Mouse (Mus musculus): ENCODE data around the gene Aldh3b3. TPM values are rescaled to one million over a fixed set of nuclear protein-coding genes. Genes with fewer than 3 reads are reported as not detected.

The Aldh3b3 gene
- total and polyA plus RNA-seq, 3 experiments, result not detected

DNA sequence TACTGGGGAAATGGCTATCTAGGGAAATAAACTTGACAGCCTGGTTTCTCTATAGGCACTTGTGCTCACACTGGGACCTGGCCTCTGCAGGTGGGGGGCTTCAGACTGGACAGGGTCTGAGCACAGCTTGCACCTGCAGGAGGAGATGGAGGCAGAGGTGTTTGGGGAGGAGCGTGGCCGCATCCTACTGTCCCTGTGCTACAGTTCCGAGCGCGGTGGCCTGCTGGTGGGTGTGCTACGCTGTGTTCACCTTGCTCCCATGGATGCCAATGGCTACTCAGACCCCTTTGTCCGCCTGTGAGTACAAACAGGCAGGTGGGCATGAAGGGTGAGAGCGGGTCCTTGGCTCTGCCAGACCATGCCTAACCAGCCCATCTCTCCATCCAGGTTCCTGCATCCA is 47.5 kb downstream of the Aldh3b3 start:
- in situ Hi-C loops (cut with MboI; ENCODE audit: low pct_ligation_motif_present, low pct_unique_long_range_greater_than_20kb, low sequenced_read_pairs) (no loop called here), dilution Hi-C loops (cut with MboI; ENCODE audit: extremely low pct_ligation_motif_present, extremely low pct_unique_long_range_greater_than_20kb, low sequenced_read_pairs) (no loop called here)
- H3K9me3 ChIP-seq (replicated peaks; ENCODE audit: low read length), result no peaks in the 10 kb centered on the region
- no peaks in the 10 kb centered on the region for H3K79me2 ChIP-seq (replicated peaks; ENCODE audit: control insufficient read depth, extremely low read depth, insufficient read depth, poor library complexity, severe bottlenecking)
- no peak overlapping the region for H3K27ac ChIP-seq (ENCODE audit: insufficient read depth, low read depth)
- DNase-seq (ENCODE audit: extremely low read depth), result no peak
- no peaks in the 10 kb centered on the region for H3K27me3 ChIP-seq (replicated peaks)
- H3K36me3 ChIP-seq (replicated peaks in 1 of 2; ENCODE audit: control insufficient read depth in 1 of 2, insufficient read depth in 1 of 2, low read length in 1 of 2), result peaks cover 56 to 89% of the 10 kb centered on the region in 2 experiments
- no peak overlapping the region for H3K9ac ChIP-seq (ENCODE audit: insufficient read depth, low read depth)
- no peak for TF ChIP-seq CHD1 (IDR thresholded peaks at IDR 0.05; ENCODE audit: low read depth, low read length)
- peaks cover 4 to 12% of the 10 kb centered on the region in 2 experiments for H3K4me1 ChIP-seq (ENCODE audit: control insufficient read depth in 1 of 2, insufficient read depth in 2 of 2)
- H3K4me3 ChIP-seq (replicated peaks in 1 of 3; ENCODE audit: low read depth in 2 of 3, low read length in 2 of 3, poor library complexity in 1 of 3), result no peak overlapping the region
- no peak overlapping the region for H3K4me2 ChIP-seq (ENCODE audit: insufficient read depth, low read depth, poor library complexity, severe bottlenecking)

DNA sequence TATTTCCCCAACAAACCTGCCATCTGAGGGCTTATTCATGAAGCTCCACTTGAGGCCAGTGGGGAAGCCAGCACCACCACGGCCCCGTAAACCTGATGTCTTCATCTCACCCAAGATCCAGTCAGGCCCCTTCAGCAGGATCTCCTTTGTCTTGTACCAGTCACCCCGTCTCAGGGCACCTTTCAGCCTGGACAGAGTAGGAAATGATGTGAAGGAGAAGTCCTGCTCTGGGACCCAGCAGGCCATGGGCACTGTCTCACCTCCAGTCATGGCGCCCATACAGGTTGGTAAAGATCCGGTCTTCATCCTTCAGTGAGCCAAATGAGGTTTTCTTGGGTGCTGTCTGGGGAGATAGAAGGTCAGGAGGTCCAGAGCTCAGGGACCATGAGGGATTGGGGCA is 52.6 kb downstream of the Aldh3b3 start:
- dilution Hi-C loops (cut with MboI; ENCODE audit: extremely low pct_ligation_motif_present, extremely low pct_unique_long_range_greater_than_20kb, low sequenced_read_pairs) (no loop called here), in situ Hi-C loops (cut with MboI; ENCODE audit: low pct_ligation_motif_present, low pct_unique_long_range_greater_than_20kb, low sequenced_read_pairs) (no loop called here)

DNA sequence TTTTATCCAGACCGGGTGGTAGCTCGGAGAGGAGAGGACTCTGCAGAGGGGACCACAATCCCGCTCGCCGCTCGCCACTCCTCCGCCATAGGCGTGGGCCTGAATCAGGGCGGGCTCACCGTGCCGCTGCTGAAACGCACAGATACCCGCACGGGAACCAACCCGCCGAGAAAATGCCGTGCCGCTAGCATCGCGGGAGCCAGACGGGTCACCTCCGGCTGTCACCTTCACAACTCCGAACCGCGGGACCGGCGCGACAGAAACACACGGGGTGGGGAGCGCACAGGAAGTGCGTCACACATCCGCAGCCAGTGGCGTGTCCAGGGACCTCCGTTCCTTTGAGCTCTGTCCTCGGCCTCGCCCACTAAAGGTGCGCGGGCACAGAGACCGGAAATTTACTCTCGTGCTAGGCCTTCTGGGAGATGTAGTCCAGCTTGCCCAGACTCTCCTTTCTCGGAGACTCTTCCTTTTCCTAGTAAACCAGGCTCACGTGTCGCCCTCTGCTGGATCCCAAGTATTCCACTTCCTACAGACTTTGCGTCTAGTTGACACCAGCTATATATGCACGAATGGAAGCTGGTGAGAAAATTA is 54.1 kb downstream of the Aldh3b3 start, which contains the start of gene Ndufv1:
Ndufv1 (minus strand) TSS at position 375 of the 591 bp plus-strand sequence.
- H3K4me2 ChIP-seq (ENCODE audit: insufficient read depth, low read depth, poor library complexity, severe bottlenecking), result peak within 1 kb of the TSS; percentile 85
- peak within 1 kb of the TSS; percentile 71 for H3K9ac ChIP-seq (ENCODE audit: insufficient read depth, low read depth)
- peaks cover 8% of the 10 kb centered on the region; the same call in 1 of the 2 replicates for H3K79me2 ChIP-seq (replicated peaks; ENCODE audit: control insufficient read depth, extremely low read depth, insufficient read depth, poor library complexity, severe bottlenecking)
- H3K4me1 ChIP-seq (ENCODE audit: control insufficient read depth in 1 of 2, insufficient read depth in 2 of 2), result peaks cover 4 to 18% of the 10 kb centered on the region in 2 experiments
- in situ Hi-C loops (cut with MboI; ENCODE audit: low pct_ligation_motif_present, low pct_unique_long_range_greater_than_20kb, low sequenced_read_pairs), result no loop called here
- dilution Hi-C loops (cut with MboI; ENCODE audit: extremely low pct_ligation_motif_present, extremely low pct_unique_long_range_greater_than_20kb, low sequenced_read_pairs), result no loop called here
- peaks cover 30 to 38% of the 10 kb centered on the region in 2 experiments for H3K36me3 ChIP-seq (replicated peaks in 1 of 2; ENCODE audit: control insufficient read depth in 1 of 2, insufficient read depth in 1 of 2, low read length in 1 of 2)
- no peaks in the 10 kb centered on the region for H3K9me3 ChIP-seq (replicated peaks; ENCODE audit: low read length)
- H3K27ac ChIP-seq (ENCODE audit: insufficient read depth, low read depth), result peak within 1 kb of the TSS; percentile 7; the same call in 1 of the 2 replicates
- H3K4me3 ChIP-seq (replicated peaks in 1 of 3; ENCODE audit: low read depth in 2 of 3, low read length in 2 of 3, poor library complexity in 1 of 3), result peak within 1 kb of the TSS; percentile 85 to 98 (median 86)
- peak; percentile 99 for DNase-seq (ENCODE audit: extremely low read depth)
- peaks cover 2% of the 10 kb centered on the region for H3K27me3 ChIP-seq (replicated peaks)
- TF ChIP-seq CTCF (conservative IDR thresholded peaks at IDR 0.05 in 1 of 2, IDR thresholded peaks at IDR 0.05 in 1 of 2; ENCODE audit: low read depth in 2 of 2, low read length in 2 of 2) (peak; percentile 40 to 92), USF1 (IDR thresholded peaks at IDR 0.05; ENCODE audit: low read depth, low read length) (0 out of 2 replicates have a peak, but pooled peaks have one; percentile 6), UBTF (IDR thresholded peaks at IDR 0.05; ENCODE audit: low read depth, low read length) (no peak), POLR2A (IDR thresholded peaks at IDR 0.05; ENCODE audit: low read depth, low read length) (peak; percentile 87), MAZ (IDR thresholded peaks at IDR 0.05; ENCODE audit: low read depth, low read length) (peak; percentile 62; the same call in 1 of the 2 replicates), MAX (IDR thresholded peaks at IDR 0.05; ENCODE audit: low read length) (peak; percentile 94), USF2 (conservative IDR thresholded peaks at IDR 0.05; ENCODE audit: low read depth, low read length) (no peak), ZC3H11A (IDR thresholded peaks at IDR 0.05; ENCODE audit: low read depth, low read length) (no peak), ZKSCAN1 (IDR thresholded peaks at IDR 0.05; ENCODE audit: borderline replicate concordance, low read depth, low read length) (no peak), JUND (conservative IDR thresholded peaks at IDR 0.05; ENCODE audit: low read depth, low read length) (0 out of 2 replicates have a peak, but pooled peaks have one; percentile 60), MEF2A (IDR thresholded peaks at IDR 0.05; ENCODE audit: borderline replicate concordance, low read depth, low read length) (peak; percentile 83), RAD21 (IDR thresholded peaks at IDR 0.05; ENCODE audit: low read depth, low read length) (peak; percentile 68), JUN (IDR thresholded peaks at IDR 0.05; ENCODE audit: insufficient read depth, low read depth, low read length) (no peak), NELFE (IDR thresholded peaks at IDR 0.05; ENCODE audit: low read depth, low read length) (peak; percentile 91), CHD2 (IDR thresholded peaks at IDR 0.05; ENCODE audit: low read length) (peak; percentile 91), ETS1 (conservative IDR thresholded peaks at IDR 0.05; ENCODE audit: low read depth, low read length) (no peak; the same call in 1 of the 2 replicates), HCFC1 (IDR thresholded peaks at IDR 0.05; ENCODE audit: low read depth, low read length) (peak; percentile 100), SIN3A (IDR thresholded peaks at IDR 0.05; ENCODE audit: low read length) (peak; percentile 99)

More for the DNA sequence above, 52.6 kb downstream of the Aldh3b3 start:
- Histone ChIP-seq H3K9ac (ENCODE audit: insufficient read depth, low read depth) (no peak overlapping the region), H3K4me3 (replicated peaks in 1 of 3; ENCODE audit: low read depth in 2 of 3, low read length in 2 of 3, poor library complexity in 1 of 3) (no peak overlapping the region), H3K9me3 (replicated peaks; ENCODE audit: low read length) (no peaks in the 10 kb centered on the region), H3K27me3 (replicated peaks) (peaks cover 2% of the 10 kb centered on the region), H3K27ac (ENCODE audit: insufficient read depth, low read depth) (no peak overlapping the region), H3K79me2 (replicated peaks; ENCODE audit: control insufficient read depth, extremely low read depth, insufficient read depth, poor library complexity, severe bottlenecking) (peaks cover 8% of the 10 kb centered on the region; the same call in 1 of the 2 replicates), H3K4me1 (ENCODE audit: control insufficient read depth in 1 of 2, insufficient read depth in 2 of 2) (peaks cover 4 to 18% of the 10 kb centered on the region in 2 experiments), H3K36me3 (replicated peaks in 1 of 2; ENCODE audit: control insufficient read depth in 1 of 2, insufficient read depth in 1 of 2, low read length in 1 of 2) (peaks cover 45 to 52% of the 10 kb centered on the region in 2 experiments), H3K4me2 (ENCODE audit: insufficient read depth, low read depth, poor library complexity, severe bottlenecking) (no peak overlapping the region)
- DNase-seq (ENCODE audit: extremely low read depth), result no peak
- TF ChIP-seq ZC3H11A (IDR thresholded peaks at IDR 0.05; ENCODE audit: low read depth, low read length) (no peak), CTCF (conservative IDR thresholded peaks at IDR 0.05 in 1 of 2, IDR thresholded peaks at IDR 0.05 in 1 of 2; ENCODE audit: low read depth in 2 of 2, low read length in 2 of 2) (no peak), MXI1 (IDR thresholded peaks at IDR 0.05; ENCODE audit: low read depth, low read length) (no peak), JUND (conservative IDR thresholded peaks at IDR 0.05; ENCODE audit: low read depth, low read length) (no peak), CHD2 (IDR thresholded peaks at IDR 0.05; ENCODE audit: low read length) (no peak), ZNF384 (IDR thresholded peaks at IDR 0.05; ENCODE audit: low read depth, low read length) (no peak), NRF1 (IDR thresholded peaks at IDR 0.05; ENCODE audit: low read depth, low read length) (no peak), MAZ (IDR thresholded peaks at IDR 0.05; ENCODE audit: low read depth, low read length) (no peak), USF2 (conservative IDR thresholded peaks at IDR 0.05; ENCODE audit: low read depth, low read length) (no peak), KAT2A (IDR thresholded peaks at IDR 0.05; ENCODE audit: insufficient replicate concordance, low read length) (no peak), RAD21 (IDR thresholded peaks at IDR 0.05; ENCODE audit: low read depth, low read length) (no peak), NELFE (IDR thresholded peaks at IDR 0.05; ENCODE audit: low read depth, low read length) (no peak), PAX5 (IDR thresholded peaks at IDR 0.05; ENCODE audit: low read length) (no peak), BHLHE40 (IDR thresholded peaks at IDR 0.05; ENCODE audit: low read depth, low read length) (no peak), MYC (IDR thresholded peaks at IDR 0.05; ENCODE audit: low read depth, low read length) (no peak), ETS1 (conservative IDR thresholded peaks at IDR 0.05; ENCODE audit: low read depth, low read length) (no peak), IRF4 (IDR thresholded peaks at IDR 0.05; ENCODE audit: low read depth, low read length) (no peak), MAFK (IDR thresholded peaks at IDR 0.05; ENCODE audit: insufficient replicate concordance, low read length) (no peak)
